Mouse (Mus musculus): Measurements from ENCODE around the gene Exoc1. TPM values are rescaled to one million over a fixed set of nuclear protein-coding genes. Genes with fewer than 3 reads are reported as not detected.
A peak's percentile ranks its signal among the peaks of the same experiment; 100 is the strongest.

The Exoc1 gene
- total RNA-seq (2021) = 10 to 100 TPM; 53.1 to 54.0 TPM
- long read RNA-seq, experiment 1, partial matches to known transcripts = 0 of 7 reads
- long read RNA-seq, experiment 1, other reads (novel, unspliced or antisense) = 1 of 7 reads
- long read RNA-seq, experiment 2, partial matches to known transcripts = 6 of 12 reads
- long read RNA-seq, experiment 2, other reads (novel, unspliced or antisense) = 3 of 12 reads

DNA sequence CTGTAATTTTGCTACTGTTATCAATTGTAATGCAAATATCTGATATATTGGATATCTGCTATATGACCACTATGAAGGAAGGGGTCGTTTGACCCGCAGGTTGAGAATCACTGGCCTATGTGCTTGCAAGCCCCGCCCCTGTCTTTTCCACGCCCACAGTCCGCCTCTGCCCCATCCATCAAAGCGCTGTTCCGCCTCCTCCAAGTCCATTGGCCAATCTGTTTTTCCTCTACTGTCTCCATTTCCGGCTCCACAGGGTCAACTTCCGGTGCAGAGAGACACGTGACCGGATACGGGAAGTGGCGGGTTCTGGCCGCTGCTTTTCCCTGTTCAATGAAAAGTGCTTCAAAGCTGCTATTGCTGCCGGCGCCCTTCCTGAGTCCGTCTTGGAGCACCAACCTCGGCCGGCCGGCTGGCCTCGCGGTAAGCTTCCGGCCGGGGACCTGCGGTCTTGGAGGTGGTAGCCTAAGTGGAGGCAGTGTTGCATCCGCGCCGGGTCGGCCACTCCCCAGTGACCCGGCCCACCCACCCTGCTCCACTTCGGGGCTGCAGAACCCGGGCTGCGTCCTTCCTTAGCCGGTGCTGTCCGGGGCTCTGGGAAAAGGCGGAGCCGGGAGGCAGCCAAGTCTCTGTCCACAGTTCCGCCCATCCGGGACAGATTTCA, at the start of gene Exoc1:
Gene Exoc1, plus strand, starts transcription at position 272 of the 664 bp plus-strand sequence.
- DNase-seq (ENCODE audit: low spot score in 2 of 2) = peak; percentile 92 to 96

DNA sequence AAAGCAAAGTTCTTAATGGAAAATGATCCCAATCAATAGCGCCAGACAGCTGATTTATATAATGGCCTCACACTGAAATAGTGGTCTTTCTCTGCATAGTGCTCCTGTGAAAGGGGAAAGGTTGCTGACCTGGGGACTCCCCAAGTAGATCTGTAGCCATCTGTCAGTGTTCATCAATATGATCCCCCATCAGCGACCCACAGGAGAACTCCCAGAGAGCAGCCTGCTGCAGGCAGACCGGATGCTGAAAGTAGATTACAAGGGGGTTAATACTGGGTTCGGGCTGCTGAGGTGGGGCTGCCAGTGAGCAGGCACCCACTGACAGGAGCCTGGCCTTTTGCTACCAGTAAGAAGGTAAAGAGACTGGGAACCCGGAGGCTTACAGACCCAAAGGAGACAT, 45.3 kb upstream of the Exoc1 start, which contains the start of gene Gm7271:
Gene Gm7271, plus strand, starts transcription at position 230 of the 400 bp plus-strand sequence.
- DNase-seq (ENCODE audit: low spot score in 2 of 2) = no peak

DNA sequence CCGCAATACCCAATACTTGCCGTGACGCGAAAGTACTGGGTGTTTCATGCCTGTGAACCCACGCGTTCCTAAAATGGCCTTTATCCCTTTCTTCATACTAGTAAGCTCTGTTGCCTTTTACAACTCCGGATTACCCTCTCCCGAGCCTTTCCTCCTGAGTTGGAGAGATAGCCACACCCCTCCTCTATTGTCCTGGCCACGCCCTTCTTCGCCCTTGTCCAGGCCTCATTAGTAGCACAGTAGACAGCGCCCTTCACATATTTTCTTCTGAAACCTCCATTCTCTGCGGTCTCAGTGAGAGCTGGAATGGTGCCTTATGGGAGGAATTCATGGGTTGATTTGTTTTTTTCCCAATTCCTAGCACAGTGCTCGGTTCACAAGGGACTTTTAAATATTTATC, 34.0 kb upstream of the Exoc1 start:
- DNase-seq (ENCODE audit: low spot score in 2 of 2) = no peak

DNA sequence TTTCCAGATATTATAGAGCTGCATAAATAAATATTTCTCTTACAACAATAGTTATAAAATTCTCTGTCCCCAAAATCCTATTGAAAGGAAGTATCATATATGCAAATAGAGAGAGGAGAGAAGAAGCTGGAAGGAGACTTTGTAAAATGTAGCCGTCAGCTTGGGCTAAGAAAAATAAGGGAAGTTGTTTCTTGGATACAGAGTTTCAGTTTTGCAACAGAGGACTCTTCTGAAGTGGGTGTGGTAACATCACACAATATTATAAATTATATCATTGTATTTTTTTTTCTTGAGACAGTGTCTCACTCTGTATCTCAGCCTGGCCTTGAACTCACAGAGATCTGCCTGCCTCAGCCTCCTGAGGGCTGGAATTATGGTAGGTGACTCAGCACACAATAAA, 6.7 kb upstream of the Exoc1 start:
- no peak for DNase-seq (ENCODE audit: low spot score in 2 of 2)

DNA sequence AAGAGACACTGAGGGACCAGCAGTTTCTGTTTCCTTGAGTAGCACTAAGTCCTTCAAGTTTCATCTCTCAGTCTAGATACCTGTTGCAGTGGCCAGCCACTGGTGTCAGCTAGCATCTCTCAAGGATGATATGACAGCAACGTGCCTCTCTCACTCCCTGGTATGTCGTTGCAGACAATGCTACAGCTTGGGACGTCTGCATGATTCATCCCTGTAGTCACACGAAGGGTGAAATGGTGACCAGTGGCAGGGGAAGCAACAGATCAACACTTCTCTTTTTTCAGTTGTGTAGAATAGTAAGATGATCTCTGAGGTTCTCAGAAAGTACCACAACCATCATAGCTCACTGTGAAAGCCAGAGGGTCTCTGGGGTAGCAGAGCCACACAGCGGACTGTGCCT, 4.5 kb upstream of the Exoc1 start:
- no peak for DNase-seq (ENCODE audit: low spot score in 2 of 2)

DNA sequence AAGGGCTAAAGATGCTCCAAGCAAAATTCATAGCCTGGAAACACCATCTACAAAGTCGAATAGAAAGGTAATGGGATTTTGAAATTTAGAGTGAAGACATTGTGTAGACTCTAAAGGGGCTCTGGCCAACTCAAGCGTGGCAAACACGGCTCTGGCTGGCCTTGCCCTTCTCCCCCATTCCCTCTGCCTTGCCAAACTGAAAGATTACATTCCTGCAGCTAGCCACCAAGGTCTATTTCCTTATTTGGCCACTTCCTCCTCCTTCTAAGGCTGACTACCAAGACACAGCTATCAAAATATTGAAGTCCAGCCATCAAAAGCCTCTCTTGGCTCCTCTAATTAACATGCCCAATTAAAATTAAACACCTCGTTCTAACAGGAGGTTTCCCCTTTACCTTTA, 4.0 kb upstream of the Exoc1 start:
- no peak for DNase-seq (ENCODE audit: low spot score in 2 of 2)

DNA sequence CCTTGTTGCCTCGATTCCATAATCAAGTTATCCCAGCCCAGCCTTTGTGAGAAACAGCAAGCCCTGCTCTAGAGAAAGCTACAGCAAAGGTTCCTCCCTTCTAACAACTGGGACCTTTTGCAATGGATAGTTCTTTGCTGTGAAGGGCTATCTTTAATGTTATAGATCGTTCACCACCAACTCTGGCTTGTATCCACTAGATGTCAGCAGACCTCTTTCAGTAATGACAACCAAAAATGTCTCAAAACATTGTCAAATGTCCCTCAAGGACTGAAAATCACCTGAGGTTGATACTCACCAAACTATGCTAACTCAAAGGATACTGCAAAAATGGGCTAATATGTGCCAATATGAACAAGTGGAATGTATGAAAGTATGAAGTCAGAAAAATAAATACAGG, 3.3 kb upstream of the Exoc1 start:
- DNase-seq (ENCODE audit: low spot score in 2 of 2) = no peak

DNA sequence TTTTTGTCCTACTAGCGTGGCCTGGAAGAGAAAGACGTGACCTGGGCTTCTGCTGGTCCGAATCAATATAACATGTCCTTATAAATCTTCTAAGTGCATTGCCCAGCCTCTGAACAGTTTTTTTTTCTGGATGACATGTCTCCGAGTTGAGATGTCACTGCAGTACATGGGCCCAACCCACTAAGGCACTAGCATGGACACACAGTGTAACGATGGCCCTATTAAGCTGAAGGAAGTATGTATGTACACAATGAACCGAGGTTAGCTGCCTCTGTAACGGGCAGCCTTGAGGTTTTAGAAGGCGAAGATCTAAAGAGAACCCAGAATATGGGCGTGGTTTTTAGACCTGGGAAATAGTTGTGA, 574 bp downstream of the Exoc1 start:
- DNase-seq (ENCODE audit: low spot score in 2 of 2) = no peak

DNA sequence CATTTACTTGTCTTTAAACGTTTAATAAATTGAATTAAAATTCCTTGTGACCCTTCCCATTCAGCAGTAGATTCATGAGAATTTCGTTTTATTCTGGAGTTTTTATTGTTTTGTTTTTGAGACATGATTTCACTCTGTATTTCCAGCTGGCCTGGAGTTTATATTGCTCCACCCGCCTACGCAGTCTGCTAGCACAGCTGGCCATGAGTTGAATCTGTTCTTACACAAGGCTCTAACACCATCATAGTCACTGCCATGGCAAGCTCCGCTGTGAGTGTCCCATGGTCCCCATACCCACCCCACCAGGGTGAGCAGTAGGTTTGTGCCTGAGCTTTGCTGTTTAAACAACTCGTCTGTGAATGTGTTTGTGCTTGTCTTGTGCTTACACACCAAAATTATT, 4.1 kb downstream of the Exoc1 start:
- no peak for DNase-seq (ENCODE audit: low spot score in 2 of 2)

DNA sequence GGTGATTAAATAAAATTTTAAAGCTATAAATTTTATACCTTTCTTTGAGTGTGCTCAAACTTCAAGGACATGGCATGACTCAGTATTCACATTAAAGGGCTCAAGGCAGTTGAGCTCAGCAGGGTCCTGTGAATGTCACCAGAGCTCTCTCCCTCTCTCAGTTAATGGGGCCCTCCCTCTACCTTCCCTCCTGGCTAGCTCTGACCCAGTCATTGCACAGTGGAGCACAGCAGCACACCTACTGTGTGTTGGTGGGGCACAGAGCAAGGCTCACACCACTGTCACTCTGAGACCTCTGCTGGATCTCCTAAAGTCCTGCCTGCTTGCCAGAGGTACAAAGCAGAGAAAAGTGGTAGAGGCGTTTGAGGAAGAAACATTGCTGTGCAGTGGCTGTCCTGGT, 7.1 kb downstream of the Exoc1 start:
- DNase-seq (ENCODE audit: low spot score in 2 of 2) = no peak

DNA sequence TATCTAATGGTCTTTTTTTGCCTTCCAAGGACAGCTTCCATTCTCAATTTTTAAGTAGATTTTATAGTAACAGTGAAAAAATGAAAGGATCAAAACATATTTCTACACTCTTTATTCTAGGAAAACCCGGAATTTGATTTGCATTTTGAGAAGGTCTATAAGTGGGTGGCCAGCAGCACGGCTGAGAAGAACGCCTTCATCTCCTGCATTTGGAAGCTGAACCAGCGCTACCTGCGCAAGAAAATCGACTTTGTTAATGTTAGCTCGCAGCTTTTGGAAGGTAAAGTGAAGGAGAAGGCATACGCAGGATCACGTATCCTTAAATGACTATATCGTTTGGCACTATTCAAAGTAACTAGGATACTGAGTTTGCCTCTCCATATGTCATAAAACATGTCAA, 8.5 kb downstream of the Exoc1 start:
- DNase-seq (ENCODE audit: low spot score in 2 of 2) = no peak

DNA sequence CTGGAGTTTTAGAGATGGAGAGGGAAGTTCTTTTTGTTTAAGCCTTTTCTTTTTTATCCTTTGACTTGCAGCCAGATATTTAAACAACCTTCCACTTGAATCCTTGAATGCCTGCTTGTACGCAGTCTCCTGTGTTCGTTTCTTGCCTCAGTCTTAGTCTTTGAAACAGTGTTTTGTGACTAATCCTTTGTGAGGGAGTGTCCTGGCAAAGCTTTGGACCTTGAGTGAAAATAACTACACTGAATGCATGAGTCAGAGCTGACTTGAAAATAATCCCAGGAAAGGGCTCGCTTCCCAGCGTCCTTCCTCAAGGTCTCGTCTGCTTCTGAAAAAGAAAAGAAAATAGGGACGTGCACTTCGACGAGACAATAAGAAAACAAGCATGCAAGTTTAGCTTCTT, 11.1 kb downstream of the Exoc1 start:
- peak in 1 of 2 experiments; percentile 12 for DNase-seq (ENCODE audit: low spot score in 2 of 2)

DNA sequence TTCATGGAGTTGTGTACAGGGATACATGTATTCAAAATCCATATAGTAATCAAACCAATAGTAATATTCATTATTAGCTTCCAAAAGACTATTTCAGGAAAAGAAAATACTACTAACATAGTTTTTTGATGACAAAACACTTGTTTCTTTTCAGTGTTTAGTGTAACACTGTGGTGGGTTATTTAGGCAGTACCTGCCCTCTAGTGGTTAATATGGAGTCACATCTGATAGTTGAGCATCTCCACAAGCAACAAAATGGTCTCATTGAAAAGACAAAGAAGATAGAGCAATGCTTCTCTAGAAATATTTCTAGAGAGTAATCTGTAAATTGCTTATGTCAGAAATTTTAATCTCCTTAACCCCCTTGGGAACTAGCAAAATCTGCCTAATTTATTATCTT, 11.7 kb downstream of the Exoc1 start:
- DNase-seq (ENCODE audit: low spot score in 2 of 2) = peak in 1 of 2 experiments; percentile 34

DNA sequence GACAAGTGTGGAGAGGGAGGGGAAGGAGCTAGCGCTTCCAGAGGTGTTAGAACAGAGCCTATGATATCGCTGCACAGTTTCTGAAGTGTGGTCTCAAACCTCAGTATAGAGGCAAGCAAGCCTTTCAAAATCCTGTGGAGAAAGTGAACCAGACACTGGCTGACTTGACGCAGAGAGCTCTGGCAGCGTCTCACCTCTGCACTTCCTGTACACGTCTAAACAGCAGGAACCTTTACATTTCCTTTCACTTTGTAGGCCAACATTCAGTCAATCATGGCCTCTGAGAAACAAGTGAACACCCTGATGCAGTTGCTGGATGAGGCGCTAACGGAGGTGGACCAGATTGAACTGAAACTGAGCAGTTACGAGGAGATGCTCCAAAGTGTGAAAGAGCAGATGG, 14.1 kb downstream of the Exoc1 start:
- DNase-seq (ENCODE audit: low spot score in 2 of 2) = no peak

DNA sequence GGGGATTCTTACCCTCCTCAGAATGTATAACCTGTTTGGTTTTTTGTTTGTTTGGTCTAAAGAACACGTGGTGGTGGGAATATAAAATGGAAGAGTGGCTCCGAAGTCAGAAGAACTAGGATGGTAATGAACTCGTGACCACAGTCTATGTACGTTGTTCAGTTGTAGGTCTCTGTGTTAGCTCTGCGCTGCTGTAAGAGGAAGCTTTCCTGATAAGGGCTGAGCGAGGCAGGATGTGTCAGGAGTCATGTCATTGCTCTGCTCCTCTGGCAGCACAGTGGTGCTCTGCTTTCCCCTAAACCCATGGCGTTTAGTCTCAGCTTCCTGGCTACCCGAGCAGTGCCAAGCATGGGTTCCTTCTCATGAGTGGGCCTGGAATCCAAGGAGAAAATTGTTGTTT, 21.3 kb downstream of the Exoc1 start:
- no peak for DNase-seq (ENCODE audit: low spot score in 2 of 2)

DNA sequence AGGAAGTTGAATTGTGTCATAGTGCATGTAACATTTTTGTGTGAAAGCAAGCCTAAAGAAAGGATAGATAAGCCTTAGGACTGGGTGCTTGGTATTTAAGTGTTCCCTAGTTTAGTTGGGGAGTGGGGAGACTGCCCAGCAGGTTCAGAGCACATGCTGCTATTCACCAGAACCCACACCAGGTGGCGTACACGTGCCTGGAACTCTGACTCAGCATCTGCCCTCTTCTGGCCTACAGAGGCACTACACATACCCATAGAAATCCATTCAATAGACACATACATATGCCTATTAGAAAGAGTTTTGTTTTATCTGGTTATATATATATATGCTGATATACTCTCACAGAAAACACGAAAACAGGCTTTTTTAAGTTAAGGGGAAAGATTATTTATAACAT, 36.2 kb downstream of the Exoc1 start:
- peak; percentile 55 to 74 for DNase-seq (ENCODE audit: low spot score in 2 of 2)

DNA sequence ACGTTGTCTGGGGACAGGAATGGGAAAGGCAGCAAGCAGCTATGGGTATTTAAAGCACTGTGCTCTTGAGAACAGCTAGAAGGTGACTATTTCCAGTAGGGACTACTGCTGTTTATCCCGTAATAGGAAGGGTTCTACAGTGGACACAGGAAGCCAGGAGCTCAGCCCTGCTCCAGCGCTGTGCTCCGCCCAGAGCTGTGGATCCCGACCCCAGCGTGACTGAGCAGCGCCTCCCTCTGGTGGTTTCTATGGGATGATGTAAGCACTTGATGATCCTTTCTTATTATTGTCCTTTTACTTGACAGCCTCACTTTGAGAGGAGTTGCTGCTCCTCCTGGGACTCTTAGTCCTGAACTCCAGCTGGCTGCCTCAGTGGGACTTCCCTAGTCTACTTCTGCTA, 45.1 kb downstream of the Exoc1 start:
- no peak for DNase-seq (ENCODE audit: low spot score in 2 of 2)

DNA sequence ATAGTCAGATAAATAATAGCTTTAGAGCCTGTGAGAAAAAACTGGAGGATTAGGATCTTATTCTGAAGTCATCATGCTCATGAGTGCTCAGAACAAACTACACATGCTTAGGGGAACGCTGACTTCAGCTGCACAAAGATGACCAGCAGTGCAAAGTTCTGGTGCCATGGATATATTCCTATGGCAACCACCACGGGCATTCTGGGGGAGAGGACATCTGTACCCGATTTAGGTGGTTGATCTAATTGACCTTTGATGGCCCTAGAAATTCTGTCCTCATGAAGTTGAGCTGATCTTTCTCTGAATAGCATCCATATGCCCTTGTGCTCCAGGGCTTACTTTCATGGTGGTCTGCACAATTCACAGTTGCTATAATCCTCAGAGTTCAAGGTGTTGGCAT, 47.9 kb downstream of the Exoc1 start:
- DNase-seq (ENCODE audit: low spot score in 2 of 2) = no peak

DNA sequence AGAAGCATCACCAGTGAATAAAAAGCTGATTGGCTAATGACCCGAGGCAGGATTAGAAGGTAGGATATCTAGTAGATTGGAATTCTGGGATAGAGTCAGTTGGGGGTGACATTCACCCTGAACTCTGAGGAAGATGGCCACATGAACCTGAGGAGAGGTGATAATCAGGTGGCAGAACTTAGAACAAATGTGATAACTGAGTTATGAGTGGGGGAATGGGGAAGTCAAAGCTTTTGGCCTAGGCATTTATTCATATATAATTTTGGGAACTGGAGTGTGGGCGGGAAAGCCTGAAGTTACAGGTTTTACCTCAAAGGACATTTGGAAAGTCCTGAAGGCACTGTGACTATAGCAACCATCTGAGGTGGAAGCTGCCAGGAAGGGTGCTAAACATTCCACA, 56.3 kb downstream of the Exoc1 start:
- DNase-seq (ENCODE audit: low spot score in 2 of 2) = no peak

DNA sequence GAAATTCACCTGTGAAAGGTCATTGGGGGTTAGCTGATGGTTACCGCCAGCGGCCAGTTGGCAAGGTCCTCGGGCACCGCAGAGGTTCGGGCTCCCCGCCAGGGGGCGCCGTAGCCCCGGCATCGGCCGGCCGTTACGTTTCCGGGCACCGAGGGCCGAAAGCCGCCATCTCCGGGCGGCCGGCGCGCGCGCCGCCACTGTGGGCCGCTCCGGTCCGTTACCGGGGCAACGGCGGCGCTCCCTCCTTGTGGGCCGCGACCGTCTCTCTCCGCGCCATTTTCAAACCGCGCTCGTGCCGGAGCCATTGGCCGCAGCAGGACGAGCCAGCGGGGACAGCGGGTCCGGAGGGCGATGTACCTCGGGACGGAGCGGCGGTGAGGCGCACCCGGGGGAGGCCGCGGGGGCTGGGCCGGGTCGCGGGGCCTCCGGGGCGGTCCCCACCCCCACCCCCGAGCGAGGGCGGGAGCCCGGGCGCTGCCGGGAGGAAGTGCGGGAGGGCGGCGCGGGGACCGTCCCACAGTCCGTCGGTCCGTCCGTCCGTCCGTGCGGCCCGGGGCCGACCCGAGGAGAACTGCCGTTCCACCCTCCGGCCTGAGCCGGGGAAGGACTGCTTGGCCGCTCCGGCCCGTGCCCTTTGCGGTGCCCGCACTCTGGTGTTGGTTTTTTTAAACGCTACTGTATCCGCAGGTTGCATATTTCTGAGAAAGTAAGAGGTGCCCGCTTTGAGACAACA, 59.6 kb downstream of the Exoc1 start, which contains the start of gene Cep135:
Gene Cep135, plus strand, starts transcription at position 148 of the 733 bp plus-strand sequence.
- peak; percentile 84 to 86 for DNase-seq (ENCODE audit: low spot score in 2 of 2)

DNA sequence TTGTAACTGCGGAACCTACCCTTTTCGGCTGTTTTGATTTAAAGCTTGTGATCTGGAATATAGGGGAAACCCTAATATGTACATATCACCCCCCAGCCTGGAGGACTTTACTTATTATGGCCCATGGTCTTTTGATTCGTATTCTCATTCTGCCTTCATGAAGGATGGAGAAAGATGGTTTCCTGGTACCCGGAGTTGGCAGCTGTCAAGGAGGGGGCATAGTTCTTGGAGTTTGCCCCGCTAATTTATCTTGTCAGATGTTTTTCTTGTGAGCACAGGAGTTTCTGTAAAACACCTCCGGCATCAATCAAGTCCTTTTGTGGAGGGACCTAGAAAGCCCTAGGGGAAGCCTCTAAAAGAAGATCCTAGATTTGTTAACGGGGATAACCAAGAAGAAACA, 60.2 kb downstream of the Exoc1 start:
- no peak for DNase-seq (ENCODE audit: low spot score in 2 of 2)

DNA sequence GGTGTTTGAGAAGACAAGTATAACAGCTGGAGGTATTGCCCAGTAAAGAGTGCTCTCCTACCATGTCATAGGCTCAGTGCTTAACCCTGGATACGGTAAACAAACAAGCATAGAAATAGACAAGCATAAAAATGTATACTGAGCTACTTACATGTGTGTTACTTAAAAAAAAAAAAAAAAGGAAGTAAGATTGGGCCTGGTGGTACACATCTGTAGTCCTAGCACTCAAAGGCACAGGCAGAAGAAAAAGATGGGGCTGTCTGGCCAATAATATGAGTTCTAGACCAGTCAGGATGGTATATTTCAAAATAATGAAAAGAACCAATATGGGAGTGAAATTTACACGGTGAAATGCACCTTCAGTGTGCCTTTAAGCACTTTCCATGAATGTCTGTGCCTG, 60.9 kb downstream of the Exoc1 start:
- no peak for DNase-seq (ENCODE audit: low spot score in 2 of 2)

DNA sequence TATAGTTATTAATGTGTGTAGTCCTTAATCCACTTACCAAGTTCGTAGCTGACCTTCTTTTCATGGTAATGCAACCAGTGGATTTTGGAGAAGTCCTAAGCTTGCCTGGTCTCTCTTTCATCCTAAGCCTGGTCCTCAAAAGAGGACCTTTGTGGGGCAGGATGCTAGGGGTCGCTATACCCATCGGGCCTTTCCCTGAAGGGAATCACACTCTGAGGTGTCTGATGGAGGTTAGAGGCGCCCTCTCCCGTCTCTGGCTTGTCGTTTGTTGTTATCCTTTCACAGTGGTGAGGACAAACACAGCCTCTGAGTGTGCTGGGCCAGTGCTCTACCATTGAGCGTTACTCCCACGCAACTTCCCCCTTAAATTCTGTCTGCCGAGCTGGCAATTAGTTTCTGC, 62.8 kb downstream of the Exoc1 start:
- DNase-seq (ENCODE audit: low spot score in 2 of 2) = no peak

Measured in layer of hippocampus, postnatal 14 days (tissue).